Mouse (Mus musculus): ENCODE measurements around the gene Zmiz1. TPM values are rescaled to one million over a fixed set of nuclear protein-coding genes. Genes with fewer than 3 reads are reported as not detected.

Gene Zmiz1
- polyA plus RNA-seq, 1 experiment: 27.2 TPM

- TF ChIP-seq POLR2A (IDR thresholded peaks at IDR 0.05; ENCODE audit: borderline replicate concordance, control insufficient read depth, low read depth, low read length) (no peak), CTCF (IDR thresholded peaks at IDR 0.05; ENCODE audit: control insufficient read depth, insufficient read depth, low read length) (no peak)
- Histone ChIP-seq H3K27ac (ENCODE audit: control insufficient read depth, insufficient read depth, low read depth, low read length, poor library complexity) (peak overlapping the region; percentile 18), H3K4me3 (replicated peaks; ENCODE audit: control insufficient read depth, low read depth, low read length) (no peak overlapping the region), H3K4me1 (ENCODE audit: control insufficient read depth, insufficient read depth, low read length) (peaks cover 4% of the 10 kb centered on the region)
- WGBS: 23% methylated on average over 3 of the region's 3 CpGs
Measured at GRCm38 (mm10) chr14:25577431-25577830, 118.4 kb downstream of the Zmiz1 start.

DNA sequence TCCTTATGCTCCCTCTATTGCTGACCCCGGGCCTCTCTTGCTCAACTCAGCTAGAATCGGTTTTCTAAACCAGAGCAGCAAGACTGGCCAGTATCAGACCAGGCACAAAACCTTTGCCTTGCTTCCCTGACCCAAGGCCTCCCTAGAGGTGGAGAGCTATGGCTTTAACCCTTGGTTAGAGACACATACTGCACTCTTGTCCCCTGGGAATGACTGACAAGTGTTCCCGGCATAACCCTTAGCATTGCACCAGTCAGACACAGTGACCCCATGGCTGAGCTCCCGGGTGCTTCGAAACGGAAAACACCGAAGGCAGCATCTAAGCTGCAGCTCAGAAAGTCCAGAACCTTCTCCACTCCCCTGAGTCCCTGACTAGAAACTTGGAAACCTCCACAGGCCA lies 120.6 kb downstream of the Zmiz1 start:
- TF ChIP-seq CTCF (IDR thresholded peaks at IDR 0.05; ENCODE audit: control insufficient read depth, insufficient read depth, low read length) (no peak), POLR2A (IDR thresholded peaks at IDR 0.05; ENCODE audit: borderline replicate concordance, control insufficient read depth, low read depth, low read length) (no peak)
- WGBS: 77% methylated on average over 7 of the region's 7 CpGs

GRCm38 (mm10) chr14:25580397-25580796 lies 121.4 kb downstream of the Zmiz1 start:
- Histone ChIP-seq H3K4me1 (ENCODE audit: control insufficient read depth, insufficient read depth, low read length) (peaks cover 4% of the 10 kb centered on the region), H3K4me3 (replicated peaks; ENCODE audit: control insufficient read depth, low read depth, low read length) (no peak overlapping the region), H3K27ac (ENCODE audit: control insufficient read depth, insufficient read depth, low read depth, low read length, poor library complexity) (no peak overlapping the region)
- TF ChIP-seq CTCF (IDR thresholded peaks at IDR 0.05; ENCODE audit: control insufficient read depth, insufficient read depth, low read length): no peak
- TF ChIP-seq POLR2A (IDR thresholded peaks at IDR 0.05; ENCODE audit: borderline replicate concordance, control insufficient read depth, low read depth, low read length): no peak
- WGBS: 65% methylated on average over 1 of the region's 1 CpGs

More for the DNA sequence above, 120.6 kb downstream of the Zmiz1 start:
- no peak overlapping the region for H3K27ac ChIP-seq (ENCODE audit: control insufficient read depth, insufficient read depth, low read depth, low read length, poor library complexity)
- H3K4me1 ChIP-seq (ENCODE audit: control insufficient read depth, insufficient read depth, low read length): peaks cover 4% of the 10 kb centered on the region
- H3K4me3 ChIP-seq (replicated peaks; ENCODE audit: control insufficient read depth, low read depth, low read length): no peak overlapping the region

GRCm38 (mm10) chr14:25582603-25583002 lies 123.6 kb downstream of the Zmiz1 start:
- WGBS: 87% methylated on average over 6 of the region's 6 CpGs
- TF ChIP-seq POLR2A (IDR thresholded peaks at IDR 0.05; ENCODE audit: borderline replicate concordance, control insufficient read depth, low read depth, low read length) (no peak), CTCF (IDR thresholded peaks at IDR 0.05; ENCODE audit: control insufficient read depth, insufficient read depth, low read length) (no peak)
- Histone ChIP-seq H3K4me1 (ENCODE audit: control insufficient read depth, insufficient read depth, low read length) (peaks cover 7% of the 10 kb centered on the region), H3K27ac (ENCODE audit: control insufficient read depth, insufficient read depth, low read depth, low read length, poor library complexity) (no peak overlapping the region), H3K4me3 (replicated peaks; ENCODE audit: control insufficient read depth, low read depth, low read length) (no peak overlapping the region)

DNA sequence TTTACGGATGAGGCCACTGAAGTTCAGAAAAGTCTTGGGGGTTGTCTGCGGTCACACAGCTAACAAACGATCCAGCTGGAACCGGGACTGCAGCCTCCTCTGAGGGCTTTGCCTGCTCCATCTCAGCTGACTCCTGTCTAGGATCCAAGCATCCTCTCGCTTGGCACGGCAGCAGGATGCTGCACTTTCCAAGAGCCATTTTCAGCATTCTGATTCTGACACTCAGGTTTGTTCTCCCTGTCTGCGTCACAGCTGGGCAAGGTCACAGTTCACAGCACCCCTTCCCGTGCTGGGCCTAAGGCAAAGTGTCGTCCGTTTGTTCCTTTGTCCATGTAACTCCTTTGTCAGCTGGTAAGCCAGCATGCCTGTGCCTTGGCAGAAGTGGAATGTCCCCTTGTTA lies 124.9 kb downstream of the Zmiz1 start:
- WGBS: 87% methylated on average over 10 of the region's 10 CpGs
- Histone ChIP-seq H3K4me3 (replicated peaks; ENCODE audit: control insufficient read depth, low read depth, low read length) (no peak overlapping the region), H3K27ac (ENCODE audit: control insufficient read depth, insufficient read depth, low read depth, low read length, poor library complexity) (no peak overlapping the region), H3K4me1 (ENCODE audit: control insufficient read depth, insufficient read depth, low read length) (peaks cover 5% of the 10 kb centered on the region)
- no peak for TF ChIP-seq POLR2A (IDR thresholded peaks at IDR 0.05; ENCODE audit: borderline replicate concordance, control insufficient read depth, low read depth, low read length)
- TF ChIP-seq CTCF (IDR thresholded peaks at IDR 0.05; ENCODE audit: control insufficient read depth, insufficient read depth, low read length): no peak

- 89% methylated on average over 21 of the region's 21 CpGs for WGBS
- TF ChIP-seq POLR2A (IDR thresholded peaks at IDR 0.05; ENCODE audit: borderline replicate concordance, control insufficient read depth, low read depth, low read length): no peak
- TF ChIP-seq CTCF (IDR thresholded peaks at IDR 0.05; ENCODE audit: control insufficient read depth, insufficient read depth, low read length): no peak
- Histone ChIP-seq H3K4me1 (ENCODE audit: control insufficient read depth, insufficient read depth, low read length) (peaks cover 11% of the 10 kb centered on the region), H3K27ac (ENCODE audit: control insufficient read depth, insufficient read depth, low read depth, low read length, poor library complexity) (no peak overlapping the region), H3K4me3 (replicated peaks; ENCODE audit: control insufficient read depth, low read depth, low read length) (no peak overlapping the region)
Measured at GRCm38 (mm10) chr14:25585545-25586301, 126.7 kb downstream of the Zmiz1 start.

- H3K27ac ChIP-seq (ENCODE audit: control insufficient read depth, insufficient read depth, low read depth, low read length, poor library complexity): peak overlapping the region; percentile 63
- TF ChIP-seq POLR2A (IDR thresholded peaks at IDR 0.05; ENCODE audit: borderline replicate concordance, control insufficient read depth, low read depth, low read length) (no peak), CTCF (IDR thresholded peaks at IDR 0.05; ENCODE audit: control insufficient read depth, insufficient read depth, low read length) (no peak)
- no peak overlapping the region for H3K4me3 ChIP-seq (replicated peaks; ENCODE audit: control insufficient read depth, low read depth, low read length)
- WGBS: 66% methylated on average over 10 of the region's 10 CpGs
- H3K4me1 ChIP-seq (ENCODE audit: control insufficient read depth, insufficient read depth, low read length): peaks cover 11% of the 10 kb centered on the region
Measured at GRCm38 (mm10) chr14:25586846-25587486, 128.0 kb downstream of the Zmiz1 start.

- WGBS: 29% methylated on average over 6 of the region's 6 CpGs
- peaks cover 11% of the 10 kb centered on the region for H3K4me1 ChIP-seq (ENCODE audit: control insufficient read depth, insufficient read depth, low read length)
- TF ChIP-seq POLR2A (IDR thresholded peaks at IDR 0.05; ENCODE audit: borderline replicate concordance, control insufficient read depth, low read depth, low read length) (no peak), CTCF (IDR thresholded peaks at IDR 0.05; ENCODE audit: control insufficient read depth, insufficient read depth, low read length) (no peak)
- H3K27ac ChIP-seq (ENCODE audit: control insufficient read depth, insufficient read depth, low read depth, low read length, poor library complexity): peak overlapping the region; percentile 63
- no peak overlapping the region for H3K4me3 ChIP-seq (replicated peaks; ENCODE audit: control insufficient read depth, low read depth, low read length)
Measured at GRCm38 (mm10) chr14:25587487-25588001, 128.6 kb downstream of the Zmiz1 start.
